Mouse (Mus musculus) cerebellum, adult (tissue): Measurements from ENCODE around the gene Capn12.
"Not testable (repeated sequence)": the region's sequence is repeated elsewhere in the genome, so short reads cannot be mapped to it uniquely, and the experiment has no call there.

Experiments used
- ATAC-seq: cut with Nextera tagmentation; 2 replicates; pipeline ENCODE4 v1.9.2; 2017; ENCODE audit warnings: mild to moderate bottlenecking, moderate library complexity, mixed read lengths; ENCODE audit not compliant: insufficient number of reproducible peaks, low FRiP score, low TSS enrichment

The Capn12 gene

DNA sequence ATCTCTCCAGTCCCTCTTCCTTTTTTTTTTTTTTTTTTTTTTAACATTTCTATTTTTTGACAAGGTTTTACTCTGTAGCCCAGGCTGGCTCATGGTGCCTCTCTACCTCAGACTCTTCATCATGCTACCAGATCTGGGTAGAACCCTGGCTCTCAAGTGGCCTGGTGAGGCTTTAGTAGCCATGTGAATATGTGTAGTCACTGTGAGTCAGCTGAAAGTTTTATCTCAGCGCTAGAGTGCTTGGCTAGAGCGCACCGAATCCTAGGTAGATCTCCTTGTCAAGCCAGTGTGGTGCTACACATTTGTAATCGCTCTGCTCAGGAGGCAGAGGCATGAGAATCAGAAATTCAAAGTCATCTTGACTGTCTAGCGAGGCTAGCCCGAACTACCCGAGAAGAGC is 4.1 kb upstream of the Capn12 start:
- no peak for ATAC-seq

DNA sequence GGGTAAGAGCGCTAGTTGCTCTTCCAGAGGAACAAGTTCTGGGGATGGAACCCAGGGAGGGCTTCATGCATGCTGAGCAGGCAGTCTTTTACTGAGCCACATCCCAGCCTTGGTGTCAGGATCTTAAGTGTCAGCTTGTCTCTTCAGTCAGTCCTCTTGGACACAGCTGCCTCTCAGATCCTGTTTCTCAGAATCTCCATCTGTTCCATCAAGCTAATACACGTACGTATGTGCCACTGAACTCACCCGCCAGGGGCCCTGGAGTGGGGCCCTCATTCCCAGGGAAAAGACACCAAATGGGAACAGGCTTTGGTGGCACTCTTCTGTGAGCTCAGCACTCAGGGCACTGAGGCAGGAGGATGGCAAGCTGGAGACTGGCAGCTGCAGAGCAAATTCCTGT is 3.4 kb upstream of the Capn12 start:
- ATAC-seq, result no peak

DNA sequence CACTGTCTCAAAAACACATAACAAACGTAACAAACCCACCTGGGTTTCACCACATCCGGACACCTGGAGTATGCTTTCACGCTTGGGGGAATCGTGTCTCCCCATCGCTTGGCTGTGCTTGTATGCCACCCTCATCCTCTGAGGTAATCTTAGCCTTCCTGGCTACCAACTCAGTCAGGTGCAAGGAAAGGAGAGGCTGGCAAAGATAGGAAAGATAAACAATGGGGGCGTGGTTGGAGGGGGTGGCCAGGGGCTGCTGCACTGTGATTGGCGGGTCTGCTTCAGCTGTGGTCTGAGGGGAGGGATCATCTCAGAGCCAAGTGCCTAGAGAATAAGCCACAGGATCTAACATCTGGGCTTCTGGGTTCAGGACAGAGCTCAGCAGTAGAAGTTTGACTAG is 1.6 kb upstream of the Capn12 start:
- no peak for ATAC-seq

DNA sequence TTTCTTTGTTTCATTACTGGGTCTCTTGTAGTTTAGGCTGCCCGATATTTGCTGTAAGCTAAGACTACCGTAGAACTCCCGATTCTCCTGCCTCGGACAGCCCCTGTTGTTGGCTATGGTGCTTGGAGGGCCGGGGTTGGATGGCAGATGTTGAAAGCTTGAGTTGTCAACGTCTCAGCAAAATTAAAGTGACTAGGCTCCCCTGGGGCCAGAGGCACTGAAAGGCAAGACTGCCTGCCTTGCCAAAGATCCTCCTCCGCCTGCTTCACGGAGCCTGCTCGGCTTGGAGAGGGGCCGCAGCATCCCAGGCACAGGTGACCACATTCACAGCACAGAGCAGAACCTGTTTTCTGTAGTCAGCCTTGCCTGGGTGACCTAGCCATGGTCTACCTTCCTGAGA is 668 bp upstream of the Capn12 start:
- ATAC-seq, result no peak

DNA sequence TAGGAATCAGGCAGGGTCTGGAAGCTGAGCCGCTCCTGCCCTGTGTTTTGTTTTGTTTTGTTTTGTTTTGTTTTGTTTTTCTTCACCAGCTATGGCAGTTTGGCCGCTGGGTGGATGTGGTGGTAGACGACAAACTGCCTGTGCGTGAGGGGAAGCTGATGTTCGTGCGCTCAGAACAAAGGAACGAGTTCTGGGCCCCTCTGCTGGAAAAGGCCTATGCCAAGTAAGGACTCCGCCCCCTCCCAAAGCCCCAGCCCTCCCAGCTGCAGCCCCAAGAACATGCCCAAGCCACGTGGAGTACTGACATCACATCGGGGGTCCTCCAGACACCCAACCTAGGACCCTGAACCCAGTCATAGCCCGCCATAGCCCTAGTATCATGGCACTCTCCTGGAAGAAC is 1.8 kb downstream of the Capn12 start:
- ATAC-seq, result no peak

DNA sequence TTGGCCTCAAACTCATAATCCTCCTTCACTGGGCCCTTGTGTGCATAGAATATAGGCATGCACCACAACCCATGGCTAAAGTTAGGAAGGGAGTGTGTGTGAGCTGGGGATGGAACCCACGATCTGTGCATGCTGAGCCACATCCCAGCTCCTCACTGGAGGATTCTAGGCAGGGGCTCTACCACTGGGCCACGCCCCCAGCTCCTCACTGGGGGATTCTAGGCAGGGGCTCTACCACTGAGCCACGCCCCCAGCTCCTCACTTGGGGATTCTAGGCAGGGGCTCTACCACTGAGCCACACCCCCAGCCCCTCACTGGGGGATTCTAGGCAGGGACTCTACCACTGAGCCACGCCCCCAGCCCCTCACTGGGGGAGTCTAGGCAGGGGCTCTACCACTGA is 2.5 kb downstream of the Capn12 start:
- not testable (repeated sequence) for ATAC-seq

DNA sequence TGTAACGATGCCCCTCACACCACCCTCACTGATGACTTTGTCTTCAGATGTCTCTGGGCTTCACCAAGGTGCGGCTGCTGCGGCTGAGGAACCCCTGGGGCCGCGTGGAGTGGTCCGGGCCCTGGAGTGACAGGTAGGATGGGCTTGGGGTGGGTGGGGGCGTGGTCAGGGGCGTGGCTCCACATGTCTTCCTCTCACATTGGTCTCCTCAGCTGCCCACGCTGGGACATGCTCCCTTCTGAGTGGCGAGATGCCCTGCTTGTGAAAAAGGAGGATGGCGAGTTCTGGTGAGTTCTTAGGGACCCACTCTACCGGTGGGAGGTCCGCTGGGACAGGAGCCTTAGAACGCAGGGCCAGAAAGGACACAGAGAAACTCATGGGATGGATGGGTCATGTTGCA is 5.3 kb downstream of the Capn12 start:
- no peak for ATAC-seq

DNA sequence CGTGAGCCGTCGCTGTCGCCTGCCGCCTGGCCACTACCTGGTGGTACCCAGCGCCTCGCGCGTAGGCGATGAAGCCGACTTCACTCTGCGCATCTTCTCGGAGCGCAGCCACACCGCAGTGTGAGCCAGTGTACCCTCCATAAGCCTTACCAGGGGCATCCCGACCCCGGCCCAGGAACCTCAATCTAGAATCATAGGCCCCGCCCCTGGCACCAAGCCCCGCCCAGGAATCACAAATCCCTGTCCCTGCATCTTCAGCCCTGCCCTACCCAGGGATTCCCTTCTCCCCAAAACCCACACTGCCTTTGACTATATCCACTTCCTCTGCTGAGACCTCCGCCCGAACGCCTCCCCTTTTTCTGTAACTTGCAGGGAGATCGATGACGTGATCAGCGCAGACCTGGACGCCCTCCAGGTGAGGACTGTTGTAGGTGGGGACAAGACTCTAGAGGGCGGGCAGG is 7.5 kb downstream of the Capn12 start:
- peak; percentile 24; the same call in 1 of the 2 replicates for ATAC-seq

DNA sequence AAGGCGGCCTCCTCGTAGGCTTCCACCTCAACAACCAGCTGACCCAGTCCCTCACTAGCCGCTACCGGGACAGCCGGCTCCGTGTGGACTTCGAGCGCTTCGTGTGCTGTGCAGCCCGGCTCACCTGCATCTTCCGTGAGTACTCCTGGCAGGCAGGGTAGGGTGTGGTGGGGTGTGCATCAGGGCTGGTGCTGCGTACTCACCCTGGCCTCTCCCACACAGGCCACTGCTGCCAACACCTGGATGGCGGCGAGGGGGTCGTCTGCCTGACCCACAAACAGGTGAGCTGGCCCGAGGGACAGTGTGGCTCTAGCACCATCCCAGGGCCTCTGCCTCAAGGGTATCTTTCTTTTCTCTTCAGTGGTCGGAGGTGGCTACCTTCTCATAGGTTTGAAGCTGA is 11.4 kb downstream of the Capn12 start:
- ATAC-seq, result no peak

DNA sequence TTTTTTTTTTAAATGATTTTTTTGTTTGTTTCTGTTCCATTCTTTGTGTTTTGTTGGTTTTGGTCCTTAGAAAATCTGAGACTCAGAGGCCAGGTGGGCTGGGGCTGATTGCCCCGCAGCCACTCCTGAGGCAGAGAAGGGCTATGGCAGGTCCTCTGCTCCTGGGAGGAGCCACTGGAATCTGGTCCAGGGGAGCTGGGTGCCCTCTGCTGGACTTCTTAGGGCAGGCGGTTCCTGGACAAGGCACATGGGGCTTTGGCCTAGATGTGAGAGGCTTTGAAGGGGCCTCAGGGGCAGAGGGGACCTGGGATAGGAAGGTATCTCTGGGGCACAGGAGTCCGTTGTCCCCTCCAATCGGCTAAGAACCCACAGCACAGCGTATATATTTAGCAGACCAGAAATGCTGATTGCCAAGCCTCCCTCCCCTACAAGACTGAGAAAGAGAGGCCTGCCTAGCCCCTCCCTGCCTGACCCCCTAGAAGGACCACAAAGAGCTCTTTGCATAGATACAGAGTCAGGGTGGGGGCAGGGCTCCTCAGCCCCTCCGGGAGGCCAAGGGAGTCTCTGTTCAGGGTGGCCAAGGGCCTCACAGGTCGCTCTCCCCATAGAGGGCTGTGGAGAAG is 12.5 kb downstream of the Capn12 start:
- no peak for ATAC-seq

DNA sequence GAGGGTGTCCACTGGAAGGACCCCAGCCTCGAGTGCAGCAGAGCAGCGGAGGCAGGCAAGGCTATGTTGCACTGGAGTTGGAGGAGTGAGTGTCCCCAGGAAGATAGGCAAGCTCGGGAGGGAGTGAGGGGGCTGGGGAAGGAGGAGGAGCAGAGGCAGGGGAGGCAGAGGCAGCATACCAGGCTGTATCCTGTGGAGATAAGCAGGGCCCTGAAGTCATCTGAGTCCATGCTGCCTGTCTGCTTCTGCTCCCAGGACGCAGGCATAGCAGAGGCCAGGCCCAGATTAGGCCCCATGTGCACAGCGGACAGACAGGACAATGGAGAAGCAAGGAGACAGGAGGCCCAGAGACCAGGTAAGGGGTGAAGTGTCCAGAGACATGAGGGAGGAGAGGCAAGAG is 13.7 kb downstream of the Capn12 start:
- no peak for ATAC-seq

DNA sequence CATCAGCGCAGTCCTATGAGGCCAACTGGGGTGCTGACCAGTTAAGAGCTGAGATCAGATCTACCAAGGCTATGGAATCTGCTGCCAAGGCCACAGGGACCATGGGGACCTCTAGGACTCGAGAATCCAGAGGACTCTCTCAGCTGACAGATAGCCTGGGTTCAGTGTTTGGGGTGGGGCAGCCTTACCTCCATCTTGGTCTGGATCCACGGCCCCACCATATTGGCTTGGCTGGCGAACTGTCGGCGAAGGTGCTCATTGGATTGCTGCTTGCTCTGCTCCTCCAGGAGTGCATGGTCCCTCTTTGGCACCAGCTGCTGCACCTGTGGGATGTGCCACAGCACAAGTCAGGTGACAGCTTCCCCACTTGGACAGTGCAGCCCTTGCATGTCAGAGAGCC is 16.4 kb downstream of the Capn12 start:
- ATAC-seq, result no peak

DNA sequence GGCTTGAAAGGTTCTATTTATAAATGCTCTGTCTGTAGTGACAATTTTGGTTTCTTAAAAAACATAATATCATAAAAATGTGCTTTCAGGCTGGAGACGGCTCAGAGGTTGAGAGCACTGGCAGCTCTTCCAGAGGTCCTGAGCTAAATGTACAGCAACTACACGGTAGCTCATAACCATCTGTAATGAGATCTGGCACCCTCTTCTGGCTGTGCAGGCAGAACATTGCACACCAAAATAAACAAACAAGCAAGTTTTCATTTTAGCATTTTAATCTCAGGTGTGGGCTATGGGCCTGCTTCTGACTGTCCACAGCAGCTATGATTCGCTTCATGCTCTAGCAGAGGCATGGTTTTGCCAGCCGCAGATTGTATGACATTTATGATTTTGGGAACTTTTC is 18.8 kb downstream of the Capn12 start:
- ATAC-seq, result no peak

DNA sequence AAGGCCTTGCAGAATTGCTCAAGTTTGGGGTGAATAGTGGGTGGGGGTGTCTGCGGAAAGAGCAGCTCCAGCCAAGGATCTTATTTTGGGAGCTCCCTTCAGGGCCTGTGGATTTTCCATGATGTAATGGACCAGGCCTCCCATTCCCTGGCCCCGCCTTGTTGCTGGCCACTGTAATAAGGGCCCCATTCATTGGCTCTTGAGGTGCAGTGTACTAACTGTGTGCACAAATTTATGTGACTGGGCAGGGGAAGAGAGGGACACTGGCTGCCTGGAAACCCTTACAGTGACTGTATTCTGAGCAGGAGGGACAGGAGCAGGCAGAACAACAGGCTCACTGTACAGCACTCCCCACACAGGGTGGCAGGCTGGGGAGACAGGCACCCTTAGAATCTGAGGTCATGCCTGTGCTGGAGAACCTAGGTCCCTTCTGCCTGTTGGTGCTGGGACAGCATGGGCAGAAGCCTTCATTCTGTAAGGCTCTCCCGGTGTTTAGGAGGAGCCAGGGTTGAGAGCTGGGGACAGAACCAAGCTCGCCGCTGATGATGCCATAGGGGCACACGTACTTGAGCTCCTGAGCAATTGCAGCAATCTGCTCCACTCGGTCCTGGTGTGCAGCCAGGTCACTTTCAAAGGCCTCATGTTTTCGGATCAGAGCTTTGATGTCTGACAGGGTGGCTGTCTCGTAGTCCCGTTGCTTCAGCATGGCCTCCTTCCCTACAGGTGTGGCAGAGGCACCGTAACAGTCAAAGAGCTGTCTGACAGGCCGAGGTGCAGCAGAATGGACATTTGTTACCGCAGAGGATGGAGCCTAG is 20.3 kb downstream of the Capn12 start:
- ATAC-seq, result no peak

DNA sequence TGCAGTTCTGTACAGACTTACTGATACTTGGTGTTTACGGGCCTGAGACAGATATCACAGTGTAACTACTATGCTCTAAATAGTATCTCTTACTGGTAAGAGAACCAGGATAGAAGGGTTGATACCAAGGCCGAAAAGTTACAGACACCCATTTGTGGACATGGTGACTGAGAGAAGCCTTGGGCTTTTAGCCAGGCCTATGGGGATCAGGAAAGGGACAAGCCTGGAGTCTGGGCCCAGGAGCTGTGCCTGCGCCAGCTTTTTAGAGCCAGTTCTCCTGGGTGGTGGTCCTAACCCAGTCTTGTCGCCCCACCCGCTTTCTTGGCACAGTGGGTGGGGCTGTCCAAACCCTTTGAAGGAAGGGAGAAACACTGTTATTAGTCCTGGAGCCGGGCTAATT is 21.0 kb downstream of the Capn12 start:
- ATAC-seq, result no peak

DNA sequence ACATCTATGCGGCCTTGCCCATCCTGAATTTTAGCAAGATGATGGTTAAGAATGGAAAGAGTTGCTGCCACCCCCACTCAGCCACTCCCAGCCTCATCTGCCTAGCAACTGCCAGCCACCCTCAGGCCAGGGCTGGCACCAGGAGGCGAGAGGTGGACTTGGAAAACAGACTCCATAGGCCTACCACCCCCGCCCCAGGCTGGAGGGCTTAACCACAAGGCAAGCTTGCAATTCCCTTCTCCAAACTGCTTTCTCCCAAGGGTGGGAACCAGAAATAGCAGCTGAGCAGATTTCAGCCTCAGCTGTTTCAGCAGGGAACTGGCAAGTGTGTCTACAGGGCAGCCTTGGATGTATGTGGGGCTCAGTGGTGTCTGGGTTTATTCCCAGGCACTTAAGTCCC is 21.6 kb downstream of the Capn12 start:
- peak; percentile 40; the same call in 1 of the 2 replicates for ATAC-seq

DNA sequence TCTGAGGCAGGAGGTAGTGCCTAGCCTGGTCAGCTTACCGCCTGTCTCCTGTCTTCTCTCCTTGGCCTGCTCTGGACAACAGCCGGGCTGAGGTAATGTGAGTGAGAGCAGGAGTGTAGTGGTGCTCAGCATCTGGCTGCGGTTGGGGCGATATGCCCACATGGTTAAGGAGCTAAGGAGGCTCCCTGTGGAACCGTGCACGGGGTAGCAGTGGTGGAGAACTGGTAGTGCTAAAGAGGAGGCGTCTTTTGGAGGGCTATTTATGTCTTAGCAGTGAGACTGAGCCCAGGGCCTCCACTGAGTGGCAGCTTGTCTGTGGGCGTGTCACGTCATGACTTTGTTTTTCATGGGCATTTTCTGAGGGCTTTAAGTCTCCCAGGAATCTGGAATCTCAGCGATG is 22.6 kb downstream of the Capn12 start:
- ATAC-seq, result no peak

DNA sequence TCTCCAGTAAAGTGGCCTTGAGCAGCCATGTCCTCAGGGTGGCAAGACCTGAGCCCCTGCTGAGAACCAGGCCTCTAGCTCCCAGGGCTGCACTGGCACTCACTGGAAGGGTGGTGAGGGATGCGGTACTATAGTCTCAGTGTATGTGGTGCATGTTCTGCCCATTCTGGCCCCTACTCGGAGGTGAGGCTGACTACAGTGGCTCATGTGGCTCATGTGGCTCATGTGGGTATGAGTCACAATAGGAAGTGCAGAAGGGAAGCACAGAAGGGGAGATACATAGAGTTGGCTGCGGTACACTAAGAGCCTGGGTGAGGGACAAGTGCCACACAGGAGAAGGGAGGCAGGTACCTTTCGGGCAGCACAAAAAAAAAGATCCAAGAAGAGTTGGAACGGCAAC is 26.0 kb downstream of the Capn12 start:
- ATAC-seq, result 0 out of 2 replicates have a peak, but pooled peaks have one; percentile 51

DNA sequence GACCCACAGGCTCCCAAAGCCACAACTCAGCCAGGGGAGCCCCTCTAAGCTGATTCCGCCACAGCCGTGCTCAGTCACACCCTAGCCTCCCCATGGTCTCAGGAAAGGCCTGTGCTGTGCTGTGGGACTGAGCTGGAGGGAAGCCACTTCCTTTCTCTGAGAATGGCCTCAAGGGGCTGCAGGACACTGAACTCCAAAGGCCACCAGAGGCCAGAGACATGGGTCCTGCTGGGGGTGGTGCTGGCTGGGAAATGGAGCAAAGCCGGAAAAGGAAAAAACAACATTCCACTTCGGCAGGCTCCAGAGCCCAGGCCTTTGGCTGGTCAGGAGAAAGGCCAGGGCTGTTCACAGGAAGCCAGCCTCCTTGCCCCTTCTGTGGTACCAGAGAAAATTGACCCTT is 30.4 kb downstream of the Capn12 start:
- ATAC-seq, result no peak

DNA sequence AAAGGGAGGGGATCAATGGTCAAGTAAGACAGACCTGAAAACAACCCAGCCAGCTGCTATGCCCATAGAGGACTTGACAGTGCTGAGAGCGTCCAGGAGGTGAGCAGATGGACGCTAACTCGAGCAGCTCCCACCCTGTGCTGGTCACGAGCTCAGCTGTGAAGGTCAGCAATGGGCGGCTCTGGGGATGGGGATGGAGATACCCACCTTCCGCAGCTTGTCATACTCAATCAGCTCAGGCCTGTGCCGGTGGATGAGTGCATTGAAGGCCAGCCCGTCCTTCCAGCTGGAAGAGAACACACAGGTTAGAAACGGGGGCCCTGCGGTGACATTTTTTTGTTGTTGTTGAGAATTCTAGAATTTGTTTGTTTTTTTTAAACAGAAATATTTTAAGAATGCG is 31.9 kb downstream of the Capn12 start:
- ATAC-seq, result no peak

DNA sequence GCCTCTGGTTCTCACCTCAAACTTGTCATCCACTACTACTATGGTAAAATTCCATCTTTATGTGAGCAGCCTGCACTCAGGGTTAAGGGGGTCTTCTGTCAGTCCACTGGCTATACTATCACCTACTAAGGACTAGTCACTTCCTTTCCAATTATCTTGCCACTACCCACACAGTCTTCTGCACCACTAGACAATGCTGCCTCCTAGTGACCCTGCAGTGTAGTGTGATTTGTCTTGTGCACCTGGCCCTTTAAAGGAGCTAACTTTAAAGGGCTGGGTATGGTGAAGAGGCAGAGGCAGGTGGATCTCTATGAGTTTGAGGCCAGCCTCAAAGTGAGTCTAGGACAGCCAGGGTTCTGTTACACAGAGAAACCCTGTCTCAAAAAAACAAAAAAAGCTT is 35.3 kb downstream of the Capn12 start:
- ATAC-seq, result no peak
